Mouse (Mus musculus): Measurements from ENCODE around the gene Aasdh.
A peak's percentile ranks its signal among the peaks of the same experiment; 100 is the strongest.

The Aasdh gene

GRCm38 (mm10) chr5:76905405-76906154 lies at the start of gene Aasdh:
Gene Aasdh (minus strand): TSS chr5:76905514.
- peak; percentile 93 for DNase-seq (ENCODE audit: extremely low spot score, low read depth, low spot score)

DNA sequence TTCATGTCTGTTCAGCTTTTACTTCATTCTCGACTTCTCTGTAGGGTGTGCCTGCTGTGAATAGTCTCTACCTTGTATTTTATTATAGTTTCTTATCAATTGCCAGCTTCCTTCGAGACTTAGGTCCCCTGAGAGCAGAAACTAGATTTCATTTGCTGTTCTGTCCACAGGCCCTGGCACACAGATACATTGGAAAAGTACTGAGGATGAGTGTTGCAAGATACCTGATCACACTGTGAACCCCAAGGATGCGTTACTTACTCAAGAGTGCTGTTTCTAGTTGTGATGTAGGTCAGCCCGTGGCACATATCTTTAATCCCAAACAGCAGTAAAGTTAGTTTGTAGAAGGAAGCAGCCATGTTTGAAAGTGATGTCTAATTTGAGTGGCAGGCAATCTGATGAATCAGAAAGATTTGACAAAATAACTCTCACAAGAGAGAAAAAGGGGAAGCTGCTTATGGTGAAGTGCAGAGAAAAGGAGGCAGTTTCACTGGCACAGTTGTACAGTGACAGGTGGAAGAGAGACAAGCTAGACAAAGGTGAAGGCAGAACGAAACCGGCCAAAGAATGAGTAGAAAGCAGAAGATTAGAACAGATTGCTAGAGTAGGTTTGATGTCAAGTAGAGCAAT lies 49.1 kb upstream of the Aasdh start:
- no peak for DNase-seq (ENCODE audit: extremely low spot score, low read depth, low spot score)

GRCm38 (mm10) chr5:76953794-76954193 lies 48.5 kb upstream of the Aasdh start:
- no peak for DNase-seq (ENCODE audit: extremely low spot score, low read depth, low spot score)

- DNase-seq (ENCODE audit: extremely low spot score, low read depth, low spot score) = no peak
These were observed 47.1 kb upstream of the Aasdh start for GRCm38 (mm10) chr5:76952112-76953040.

- peak; percentile 82 for DNase-seq (ENCODE audit: extremely low spot score, low read depth, low spot score)
These were observed 46.1 kb upstream of the Aasdh start, which contains the start of the genes Paics and Ppat for GRCm38 (mm10) chr5:76951106-76952027. Gene Paics (plus strand): TSS chr5:76951307. Gene Ppat (minus strand): TSS chr5:76951578.

DNA sequence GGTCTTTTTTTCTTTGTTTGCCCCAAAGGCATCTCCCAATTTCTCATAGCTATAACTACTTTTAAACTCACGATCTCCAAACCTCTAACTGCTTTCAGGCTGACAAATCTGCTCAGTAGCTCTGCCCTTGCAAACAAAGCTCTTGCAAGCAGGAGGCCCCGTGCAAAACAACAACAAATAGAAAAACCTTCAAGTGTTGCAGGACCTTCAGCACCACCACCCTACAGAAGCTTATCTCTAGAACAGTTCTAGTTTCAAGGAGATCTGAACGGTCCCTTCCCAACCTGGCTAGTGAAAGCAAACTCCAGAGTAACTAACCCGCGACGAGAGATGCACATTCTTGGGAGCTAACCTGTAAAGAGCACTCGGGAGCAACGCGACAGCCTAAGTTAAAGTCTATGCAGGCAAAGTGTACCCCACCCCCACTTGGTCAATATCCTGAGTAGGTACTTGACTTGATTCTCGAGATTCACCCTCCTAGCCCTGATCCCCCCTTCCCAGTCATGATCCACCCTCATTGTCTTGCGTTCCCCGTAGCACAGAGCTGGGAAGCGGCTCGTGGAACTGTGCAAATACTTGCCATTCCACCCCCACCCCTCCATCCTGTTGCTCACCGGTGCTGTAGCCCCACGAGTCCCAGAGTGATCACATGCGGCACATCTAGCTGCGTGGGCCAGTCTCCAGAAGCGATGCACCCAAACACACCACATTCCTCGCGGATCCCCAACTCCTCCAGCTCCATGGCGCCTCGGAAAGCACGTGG lies 45.2 kb upstream of the Aasdh start:
- no peak for DNase-seq (ENCODE audit: extremely low spot score, low read depth, low spot score)

GRCm38 (mm10) chr5:76947758-76948157 lies 42.4 kb upstream of the Aasdh start:
- no peak for DNase-seq (ENCODE audit: extremely low spot score, low read depth, low spot score)

GRCm38 (mm10) chr5:76947142-76947541 lies 41.8 kb upstream of the Aasdh start:
- DNase-seq (ENCODE audit: extremely low spot score, low read depth, low spot score) = no peak

GRCm38 (mm10) chr5:76945678-76946033 lies 40.3 kb upstream of the Aasdh start:
- no peak for DNase-seq (ENCODE audit: extremely low spot score, low read depth, low spot score)

GRCm38 (mm10) chr5:76944965-76945677 lies 39.8 kb upstream of the Aasdh start:
- no peak for DNase-seq (ENCODE audit: extremely low spot score, low read depth, low spot score)

DNA sequence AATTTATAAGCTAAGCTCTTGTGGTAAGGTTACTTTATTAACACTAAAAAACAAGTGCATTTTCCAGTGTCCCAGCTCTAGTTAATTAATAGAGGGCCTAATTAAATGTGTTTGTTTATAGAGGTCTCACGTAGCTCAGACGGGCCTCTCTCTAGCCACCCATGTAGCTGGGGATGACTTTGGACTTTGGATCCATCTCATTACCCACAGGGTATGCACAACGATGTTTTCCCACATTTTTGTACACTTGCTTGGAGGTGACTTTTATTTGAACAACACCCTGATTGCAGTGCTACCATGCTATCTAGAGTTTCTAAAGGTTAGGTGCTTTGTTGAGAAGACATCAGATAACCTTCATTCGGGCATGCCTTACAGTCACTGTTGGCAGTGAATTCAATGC lies 37.2 kb upstream of the Aasdh start:
- DNase-seq (ENCODE audit: extremely low spot score, low read depth, low spot score) = no peak

GRCm38 (mm10) chr5:76941975-76942374 lies 36.7 kb upstream of the Aasdh start:
- no peak for DNase-seq (ENCODE audit: extremely low spot score, low read depth, low spot score)

GRCm38 (mm10) chr5:76939717-76940116 lies 34.4 kb upstream of the Aasdh start:
- no peak for DNase-seq (ENCODE audit: extremely low spot score, low read depth, low spot score)

- DNase-seq (ENCODE audit: extremely low spot score, low read depth, low spot score) = no peak
These were observed 24.0 kb upstream of the Aasdh start for GRCm38 (mm10) chr5:76929180-76929877.

DNA sequence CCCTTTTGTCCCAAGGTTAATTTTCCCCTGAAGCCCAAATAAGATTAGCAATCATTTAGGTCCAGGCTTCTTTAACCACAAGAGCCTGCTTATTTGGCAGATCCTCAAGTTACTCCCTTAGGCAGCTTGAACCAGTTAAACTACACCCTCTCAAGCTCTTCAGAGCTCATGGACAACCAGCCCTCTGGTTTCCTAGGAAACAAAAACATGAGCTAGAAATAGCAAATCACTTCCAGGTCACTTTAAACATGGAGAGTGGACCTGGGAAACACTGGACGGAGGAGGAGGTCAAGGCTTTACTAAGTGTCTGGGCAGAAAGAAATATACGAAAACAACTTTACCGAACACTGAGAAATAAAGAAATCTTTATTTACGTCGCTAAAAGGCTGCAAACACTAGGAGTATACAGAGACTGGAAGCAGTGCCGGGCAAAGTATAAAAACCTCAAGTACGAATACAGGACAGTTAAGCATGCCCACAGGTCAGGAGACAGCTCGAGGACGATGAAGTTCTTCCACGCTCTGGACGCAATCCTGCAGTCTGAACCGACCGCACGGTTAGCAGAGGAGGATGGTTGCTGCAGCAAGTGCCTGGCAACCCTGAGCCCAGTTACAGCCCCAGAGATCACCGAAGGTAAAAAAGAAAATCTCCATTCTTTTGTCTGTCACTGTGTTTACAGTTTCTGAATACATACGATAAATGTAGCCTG lies 23.0 kb upstream of the Aasdh start:
- DNase-seq (ENCODE audit: extremely low spot score, low read depth, low spot score) = no peak

- DNase-seq (ENCODE audit: extremely low spot score, low read depth, low spot score) = no peak
These were observed 19.0 kb upstream of the Aasdh start for GRCm38 (mm10) chr5:76924296-76924695.

- no peak for DNase-seq (ENCODE audit: extremely low spot score, low read depth, low spot score)
These were observed 18.1 kb upstream of the Aasdh start for GRCm38 (mm10) chr5:76923428-76923827.

DNA sequence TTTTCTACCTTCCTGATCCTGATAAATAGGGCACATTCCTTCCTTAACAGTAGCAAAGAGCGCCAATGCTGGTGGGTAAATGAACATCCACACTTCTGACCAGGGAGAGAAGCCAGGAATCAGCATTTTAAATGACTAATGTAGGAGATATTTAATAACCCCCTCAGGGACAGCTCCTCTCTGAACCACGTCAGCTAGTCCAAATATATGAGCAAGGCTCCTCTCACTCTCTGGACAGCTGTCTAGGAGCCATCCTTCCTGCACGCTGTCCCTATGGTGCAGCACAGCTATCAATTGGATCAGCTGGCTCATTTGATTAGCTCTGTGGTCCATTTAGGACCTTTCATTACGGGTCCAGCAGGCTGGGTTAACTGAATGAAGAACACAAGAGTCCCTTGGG lies 17.5 kb upstream of the Aasdh start:
- no peak for DNase-seq (ENCODE audit: extremely low spot score, low read depth, low spot score)

All from hindlimb bud, embryonic 11.5 days (tissue).